Mouse (Mus musculus): ENCODE results near the gene E130308A19Rik. TPM values are rescaled to one million over a fixed set of nuclear protein-coding genes. Genes with fewer than 3 reads are reported as not detected.

Gene E130308A19Rik
- polyA plus RNA-seq, 1 experiment from 2014 or later = 35.2 TPM

DNA sequence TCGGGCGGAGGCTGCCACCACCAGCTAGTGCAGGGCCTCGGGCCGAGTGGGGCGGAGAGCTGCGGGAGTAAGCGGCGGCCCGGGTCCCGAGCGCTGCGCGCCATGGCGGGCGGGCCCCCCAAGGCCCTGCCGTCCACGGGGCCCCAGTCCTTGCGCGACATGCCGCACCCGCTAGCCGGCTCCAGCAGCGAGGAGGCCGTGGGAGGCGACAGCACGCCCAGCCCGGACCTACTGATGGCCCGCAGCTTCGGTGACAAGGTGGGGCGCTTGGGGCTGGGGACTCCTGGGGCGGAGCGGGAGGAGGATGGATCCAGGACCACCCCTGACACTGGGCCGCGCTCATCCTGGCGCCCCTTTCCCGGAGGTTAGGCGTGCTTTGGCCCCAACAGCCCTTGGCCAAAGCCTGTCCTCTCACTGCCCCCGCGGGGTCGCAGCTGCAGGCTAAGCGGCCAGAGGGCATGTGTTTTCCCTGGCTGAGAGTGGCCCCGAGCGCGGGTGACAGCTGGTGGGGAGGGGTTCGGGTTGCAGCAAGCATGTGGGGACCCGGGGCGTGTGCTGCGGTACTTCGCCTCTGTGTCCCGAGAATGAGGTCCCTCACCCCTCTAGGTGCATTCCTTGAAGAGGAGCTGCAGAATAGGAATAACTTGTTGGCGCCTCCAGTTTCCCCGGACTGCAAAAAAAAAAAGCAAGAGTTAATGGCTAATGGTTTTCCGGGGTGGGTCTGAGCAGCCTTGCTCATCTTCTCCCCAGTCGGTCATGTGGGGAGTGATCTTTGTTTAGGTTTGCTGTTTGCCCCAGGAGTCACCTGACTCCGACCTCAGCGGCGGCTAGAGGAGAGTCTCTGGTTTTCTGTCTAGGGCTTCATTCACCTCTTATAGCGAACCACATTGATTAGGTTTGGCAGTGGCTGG, 180.2 kb downstream of the E130308A19Rik start:
- no peaks in the 10 kb centered on the region for H3K27me3 ChIP-seq
- no peaks in the 10 kb centered on the region for H3K9me3 ChIP-seq
- H3K36me3 ChIP-seq = no peaks in the 10 kb centered on the region
- peak overlapping the region; percentile 41; the same call in 1 of the 2 replicates for H3K27ac ChIP-seq
- under 1% methylated on average over 54 of the region's 58 CpGs for WGBS
- H3K4me2 ChIP-seq = peak overlapping the region; percentile 98
- H3K4me1 ChIP-seq (replicated peaks) = peaks cover 8% of the 10 kb centered on the region
- H3K9ac ChIP-seq (replicated peaks) = peak overlapping the region; percentile 80
- peak; percentile 80 for ATAC-seq (ENCODE audit: insufficient number of reproducible peaks, insufficient read depth, low FRiP score, low TSS enrichment, low read depth)
- H3K4me3 ChIP-seq (replicated peaks) = peak overlapping the region; percentile 94

DNA sequence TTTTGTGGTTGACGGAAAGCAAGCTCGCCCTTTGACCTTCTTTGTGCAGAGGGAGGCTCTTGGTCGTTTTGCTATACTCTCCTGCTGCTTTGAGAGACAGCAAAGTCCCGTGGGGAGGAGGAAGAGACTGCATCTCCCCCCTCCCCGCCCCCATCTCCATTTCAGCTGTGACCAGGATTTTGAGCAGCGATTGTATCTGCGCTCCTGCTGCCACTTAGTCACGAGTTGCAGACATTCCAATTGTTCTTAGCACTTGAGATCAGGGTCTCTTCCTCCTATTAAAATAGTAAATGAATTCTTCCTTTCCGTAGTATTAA, 180.8 kb downstream of the E130308A19Rik start:
- Histone ChIP-seq H3K9ac (replicated peaks) (peak overlapping the region; percentile 80), H3K4me1 (replicated peaks) (peaks cover 8% of the 10 kb centered on the region), H3K27ac (no peak overlapping the region), H3K9me3 (no peaks in the 10 kb centered on the region), H3K4me2 (peak overlapping the region; percentile 98), H3K36me3 (no peaks in the 10 kb centered on the region), H3K4me3 (replicated peaks) (peak overlapping the region; percentile 94), H3K27me3 (no peaks in the 10 kb centered on the region)
- WGBS = 7% methylated on average over 9 of the region's 9 CpGs
- no peak for ATAC-seq (ENCODE audit: insufficient number of reproducible peaks, insufficient read depth, low FRiP score, low TSS enrichment, low read depth)

GRCm38 (mm10) chr4:59807521-59807920, 181.5 kb downstream of the E130308A19Rik start:
- no peak for ATAC-seq (ENCODE audit: insufficient number of reproducible peaks, insufficient read depth, low FRiP score, low TSS enrichment, low read depth)
- 69% methylated on average over 2 of the region's 2 CpGs for WGBS
- no peak overlapping the region for H3K27ac ChIP-seq
- H3K9me3 ChIP-seq = no peaks in the 10 kb centered on the region
- H3K4me1 ChIP-seq (replicated peaks) = peaks cover 8% of the 10 kb centered on the region
- H3K4me2 ChIP-seq = peak overlapping the region; percentile 98; the same call in 1 of the 2 replicates
- no peak overlapping the region for H3K9ac ChIP-seq (replicated peaks)
- H3K27me3 ChIP-seq = no peaks in the 10 kb centered on the region
- H3K36me3 ChIP-seq = no peaks in the 10 kb centered on the region
- H3K4me3 ChIP-seq (replicated peaks) = no peak overlapping the region

GRCm38 (mm10) chr4:59808396-59808795, 182.4 kb downstream of the E130308A19Rik start:
- peaks cover 8% of the 10 kb centered on the region for H3K4me1 ChIP-seq (replicated peaks)
- no peak for ATAC-seq (ENCODE audit: insufficient number of reproducible peaks, insufficient read depth, low FRiP score, low TSS enrichment, low read depth)
- no peak overlapping the region for H3K4me2 ChIP-seq
- WGBS = 78% methylated on average over 5 of the region's 5 CpGs
- H3K36me3 ChIP-seq = no peaks in the 10 kb centered on the region
- no peaks in the 10 kb centered on the region for H3K27me3 ChIP-seq
- H3K9me3 ChIP-seq = no peaks in the 10 kb centered on the region
- no peak overlapping the region for H3K4me3 ChIP-seq (replicated peaks)
- H3K9ac ChIP-seq (replicated peaks) = no peak overlapping the region
- H3K27ac ChIP-seq = no peak overlapping the region

Other genes starting within 250 kb of the E130308A19Rik start
- 1.2 and 1.8 TPM in 2 replicates for gene Susd1, start 187.6 kb upstream of the E130308A19Rik start, polyA plus RNA-seq (2016; fragmentation: Nextera tagmentation; extraction: Ambion mirVana)
- 39.9 and 42.1 TPM in 2 replicates for gene Ptbp3, start 76.8 kb upstream of the E130308A19Rik start, polyA plus RNA-seq (2016; fragmentation: Nextera tagmentation; extraction: Ambion mirVana)
- gene Hsdl2, start 44.6 kb upstream of the E130308A19Rik start, polyA plus RNA-seq (2016; fragmentation: Nextera tagmentation; extraction: Ambion mirVana) = 23.2 and 23.3 TPM in 2 replicates
- gene Inip, start 175.4 kb downstream of the E130308A19Rik start, polyA plus RNA-seq (2016; fragmentation: Nextera tagmentation; extraction: Ambion mirVana) = 77.5 and 78.5 TPM in 2 replicates
- 8.5 and 8.6 TPM in 2 replicates for gene Snx30, start 179.6 kb downstream of the E130308A19Rik start, polyA plus RNA-seq (2016; fragmentation: Nextera tagmentation; extraction: Ambion mirVana)

Data from limb, embryonic 12.5 days (tissue).